9 mouse cellular contexts compared by ENCODE assay signal in genomic region chr9:66116890-66117289, GRCm38 (mm10). TPM values are rescaled to one million over a fixed set of nuclear protein-coding genes. Genes with fewer than 3 reads are reported as not detected.
A peak's percentile ranks its signal among the peaks of the same experiment; 100 is the strongest.
DNase-seq lines count a peak whose midpoint lies in the region; TF ChIP-seq lines count a peak whose summit lies in the region.
"Had no signal": no experiment of that assay in that cellular context is flagged by ENCODE, and none has a peak within 500 bp of the region (broad histone marks: within the 10 kb centered on the region; RNA-seq: fewer than 3 reads in every experiment).

No protein-coding gene starts in this region.

- no peak for TF ChIP-seq CTCF in kidney, adult 2 months (conservative IDR thresholded peaks at IDR 0.05; ENCODE audit: insufficient read depth, insufficient read length, low read depth, low read length)

- H3K4me1 ChIP-seq in kidney, adult 2 months (ENCODE audit: control insufficient read depth, insufficient read depth, low read length), result no peaks in the 10 kb centered on the region; the same call in 1 of the 2 replicates
- H3K4me1 ChIP-seq: embryonic facial prominence, embryonic 12.5 days had no signal

- no peak for DNase-seq in kidney, adult 2 months
- no peak for DNase-seq in kidney, adult 8-10 months
- peak; percentile 78 for DNase-seq in NIH3T3 (ENCODE audit: low read depth)
- DNase-seq in adrenal gland, postnatal 14 days, result peak; percentile 65
- DNase-seq in kidney, postnatal 25 days, result peak; percentile 21 to 45
- no peak for DNase-seq in natural killer cell, adult 2 months (ENCODE audit: low spot score in 2 of 2)
- no peak for DNase-seq in left cerebral cortex, adult 8-10 months (ENCODE audit: low spot score in 2 of 2)

- no peak overlapping the region for H3K4me3 ChIP-seq in kidney, adult 2 months (ENCODE audit: insufficient read depth, low read depth, low read length)
- H3K4me3 ChIP-seq: embryonic facial prominence, embryonic 12.5 days; megakaryocyte, embryonic 14.5 days had no signal

- H3K27ac ChIP-seq in kidney, adult 2 months (ENCODE audit: insufficient read depth, low read depth, low read length), result peak overlapping the region; percentile 10; the same call in 1 of the 2 replicates
- H3K27ac ChIP-seq: embryonic facial prominence, embryonic 12.5 days had no signal

- no peak for TF ChIP-seq POLR2A in kidney, adult 2 months (IDR thresholded peaks at IDR 0.05; ENCODE audit: low read depth, low read length)

- H3K36me3 ChIP-seq in kidney, adult 2 months (ENCODE audit: control insufficient read depth, insufficient read depth, low read length), result no peaks in the 10 kb centered on the region; the same call in 1 of the 2 replicates

- 30% methylated on average over 8 of the region's 8 CpGs for WGBS in kidney, adult 2 months

- no peaks in the 10 kb centered on the region for H3K27me3 ChIP-seq in kidney, adult 2 months (replicated peaks; ENCODE audit: control insufficient read depth, insufficient read depth, low read length)
- H3K27me3 ChIP-seq: embryonic facial prominence, embryonic 12.5 days; megakaryocyte, embryonic 14.5 days had no signal

RNA-seq across cellular contexts. Expression of gene Snx1, which starts 9.5 kb away (rescaled TPM):
- polyA plus RNA-seq in kidney, adult 2 months (2012; rRNA removed), result 74.3 and 76.7 TPM in 2 replicates
- total RNA-seq in adrenal gland, postnatal 14 days (2021), result 85.3 and 88.2 TPM in 2 replicates
- 10 to 100 TPM; 76.2 to 82.1 (median 79.1) TPM for total RNA-seq in left cerebral cortex, adult 8-10 months (2022)

RNA-seq across cellular contexts. Expression of gene Ciao2a, which starts 9.5 kb away (rescaled TPM):
- polyA plus RNA-seq in kidney, adult 2 months (2012; rRNA removed), result 23.3 and 39.9 TPM in 2 replicates
- total RNA-seq in adrenal gland, postnatal 14 days (2021), result 80.7 and 86.2 TPM in 2 replicates
- total RNA-seq in left cerebral cortex, adult 8-10 months (2022), result 10 to 100 TPM; 25.7 to 26.7 (median 26.5) TPM

RNA-seq across cellular contexts. Expression of gene Dapk2, which starts 41.1 kb away (rescaled TPM):
- 10.8 and 11.8 TPM in 2 replicates for polyA plus RNA-seq in kidney, adult 2 months (2012; rRNA removed)
- total RNA-seq in adrenal gland, postnatal 14 days (2021), result 9.2 and 9.6 TPM in 2 replicates
- 1 to 10 TPM; 1.4 to 2.5 (median 1.6) TPM for total RNA-seq in left cerebral cortex, adult 8-10 months (2022)

RNA-seq across cellular contexts. Expression of gene Snx22, which starts 47.4 kb away (rescaled TPM):
- 1.1 and 1.6 TPM in 2 replicates for polyA plus RNA-seq in kidney, adult 2 months (2012; rRNA removed)
- 1.2 and 2.3 TPM in 2 replicates for total RNA-seq in adrenal gland, postnatal 14 days (2021)
- 1 to 10 TPM; 4.3 to 6.0 (median 5.2) TPM for total RNA-seq in left cerebral cortex, adult 8-10 months (2022)

RNA-seq across cellular contexts. Expression of gene Ppib, which starts 56.9 kb away (rescaled TPM):
- polyA plus RNA-seq in kidney, adult 2 months (2012; rRNA removed), result 278 and 338 TPM in 2 replicates
- 322 and 341 TPM in 2 replicates for total RNA-seq in adrenal gland, postnatal 14 days (2021)
- total RNA-seq in left cerebral cortex, adult 8-10 months (2022), result 100 to 1,000 TPM; 147 to 175 (median 159) TPM

Comparison
In these comparisons a context has a peak if more than half of its experiments do, and no peak if none do; other contexts are left out.
1. DNase-seq: peak in NIH3T3 (single experiment), adrenal gland, postnatal 14 days (single experiment) and kidney, postnatal 25 days (2 of 2); none in kidney, adult 2 months (single experiment), kidney, adult 8-10 months (0 of 2), natural killer cell, adult 2 months (0 of 2) and left cerebral cortex, adult 8-10 months (0 of 2).